Mouse (Mus musculus) olfactory bulb, adult 2 months (tissue): Measurements from ENCODE around the gene Olfr299.

ENCODE experiments used
- CTCF ChIP-seq: fragments of 200-500 bp; IDR thresholded peaks from 2 replicates; pipeline ENCODE4 v1.5.1; 2012; ENCODE audit warnings: low read depth, mild to moderate bottlenecking, low read length, moderate library complexity; ENCODE audit not compliant: insufficient read depth
- POLR2A ChIP-seq: fragments of 200-500 bp; IDR thresholded peaks from 2 replicates; pipeline ENCODE4 v1.6.1; 2012; ENCODE audit warnings: mild to moderate bottlenecking, low read depth, low read length, moderate library complexity; ENCODE audit not compliant: insufficient read depth

GRCm38 (mm10) chr7:86492384-86492783 is 32.7 kb downstream of the Olfr299 start, which contains the start of gene Olfr298:
- TF ChIP-seq POLR2A (no peak), CTCF (no peak)
